Mouse (Mus musculus) erythroblast, embryonic 14.5 days (primary cell): ENCODE measurements at regions not wholly inside any gene's neighbourhood (a gene's known extent, or its start where the extent isn't known, plus 50 kb on each side); places are given as distances from the start of the nearest gene placed in this dataset.

ENCODE experiments used
- GATA1 ChIP-seq: IDR thresholded peaks from 2 replicates; pipeline ENCODE4 v1.6.1; 2012; ENCODE audit warnings: low read length, inconsistent platforms, mixed read lengths
- TAL1 ChIP-seq: IDR thresholded peaks from 3 replicates; pipeline ENCODE4 v1.6.1; 2012; ENCODE audit warnings: low read length, inconsistent platforms, mixed read lengths

DNA sequence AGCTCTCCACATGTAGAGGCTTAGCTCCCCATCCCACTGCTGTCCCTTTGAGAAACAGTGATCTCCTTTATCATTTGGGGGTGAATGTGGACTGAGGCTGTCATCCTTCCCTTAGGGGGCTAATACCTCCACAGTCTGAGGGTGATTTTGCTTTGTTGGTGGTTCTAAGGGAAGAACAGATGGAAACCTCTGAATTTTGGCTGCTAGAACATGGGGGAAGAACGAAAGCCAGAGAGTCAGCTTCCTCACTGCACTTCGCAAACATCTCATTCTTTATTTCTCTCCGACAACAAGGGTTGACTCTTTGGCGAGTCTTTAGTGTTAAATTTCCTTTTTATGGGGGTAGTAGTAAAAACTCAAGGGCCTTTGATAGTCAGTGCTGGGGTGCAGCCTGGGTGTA, 604.6 kb downstream of the Bcl11a start:
- no peak for TF ChIP-seq TAL1
- no peak for TF ChIP-seq GATA1
